Mouse (Mus musculus) midbrain, embryonic 15.5 days (tissue): ENCODE data around the gene Plekhg5. TPM values are rescaled to one million over a fixed set of nuclear protein-coding genes. Genes with fewer than 3 reads are reported as not detected.

ENCODE experiments used
- ATAC-seq: fragments of 200-750 bp; cut with Nextera tagmentation; replicated peaks from 2 replicates; pipeline ENCODE4 v1.8.0; 2017; ENCODE audit warnings: moderate TSS enrichment
- H3K27ac ChIP-seq: fragments of 300-500 bp; sonication (generic); 2 replicates; pipeline ENCODE4 v1.5.1; 2015; ENCODE audit warnings: mild to moderate bottlenecking, inconsistent platforms
- H3K27me3 ChIP-seq: fragments of 300-500 bp; sonication (generic); replicated peaks from 2 replicates; pipeline ENCODE4 v1.6.1; 2015; ENCODE audit warnings: inconsistent platforms
- H3K36me3 ChIP-seq: fragments of 300-500 bp; sonication (generic); replicated peaks from 2 replicates; pipeline ENCODE4 v1.6.1; 2015; ENCODE audit warnings: inconsistent platforms
- H3K4me1 ChIP-seq: fragments of 300-500 bp; sonication (generic); 2 replicates; pipeline ENCODE4 v1.6.1; 2015; ENCODE audit warnings: inconsistent platforms
- H3K4me2 ChIP-seq: fragments of 300-500 bp; sonication (generic); 2 replicates; pipeline ENCODE4 v1.6.1; 2015; ENCODE audit warnings: inconsistent platforms, mild to moderate bottlenecking, moderate library complexity
- H3K4me3 ChIP-seq: fragments of 300-500 bp; sonication (generic); 2 replicates; pipeline ENCODE4 v1.5.1; 2015; ENCODE audit warnings: mild to moderate bottlenecking, inconsistent platforms
- H3K9ac ChIP-seq: fragments of 300-500 bp; sonication (generic); 2 replicates; pipeline ENCODE4 v1.6.1; 2015; ENCODE audit warnings: mild to moderate bottlenecking, inconsistent platforms
- H3K9me3 ChIP-seq: fragments of 300-500 bp; sonication (generic); 2 replicates; pipeline ENCODE4 v1.6.1; 2016; ENCODE audit warnings: inconsistent platforms
- WGBS: fragments of 180-500 bp; shearing (Covaris S2); methylation state at CpG from one replicate; pipeline ENCODE4 v1.1.7; 2015; ENCODE audit warnings: mixed read lengths; 5-methylcytosine and 5-hydroxymethylcytosine counted together
- polyA plus RNA-seq: library from polyadenylated mRNA; unstranded; fragments of >200 nt; fragmentation: Nextera tagmentation; extraction: Ambion mirVana; gene quantifications from 2 replicates; pipeline ENCODE4 v1.2.1, GENCODE M21; 2015

Gene Plekhg5
- polyA plus RNA-seq, 1 experiment from 2014 or later, result 12.5 TPM

DNA sequence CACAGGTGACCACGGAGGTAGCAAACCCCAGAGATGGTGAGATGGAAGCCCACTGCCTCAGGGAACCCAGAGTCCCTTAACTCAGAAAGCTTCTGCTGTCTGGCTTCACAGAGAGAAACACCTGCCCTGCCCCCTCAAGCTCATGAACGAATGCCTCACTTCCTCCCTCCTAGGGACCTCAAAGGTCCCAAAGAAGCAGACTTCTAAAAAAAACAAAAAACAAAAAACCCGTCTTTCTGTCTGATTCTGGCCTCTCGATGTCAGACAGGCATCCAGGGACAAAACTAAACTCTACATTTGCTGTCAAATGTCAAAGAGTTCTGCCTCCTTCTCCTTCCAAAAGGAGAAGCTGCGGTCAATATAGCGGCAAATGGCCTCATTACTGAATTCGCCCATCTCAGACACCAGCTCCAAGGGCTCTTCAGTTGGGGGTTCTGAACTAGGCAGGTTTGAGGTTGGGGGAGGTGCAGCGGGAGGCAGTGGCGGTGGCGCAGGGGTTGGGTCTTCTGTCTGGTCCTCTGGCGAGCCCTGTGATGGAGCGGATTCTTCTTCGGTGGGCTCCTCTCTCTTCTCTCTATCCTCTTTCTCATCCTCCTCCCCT lies 52.2 kb downstream of the Plekhg5 start:
- H3K27ac ChIP-seq, result no peak overlapping the region
- H3K4me3 ChIP-seq, result no peak overlapping the region
- H3K36me3 ChIP-seq, result no peaks in the 10 kb centered on the region
- no peak overlapping the region for H3K9ac ChIP-seq
- no peaks in the 10 kb centered on the region for H3K9me3 ChIP-seq
- no peak for ATAC-seq
- H3K4me1 ChIP-seq, result peaks cover 36% of the 10 kb centered on the region
- H3K27me3 ChIP-seq, result peaks cover 99% of the 10 kb centered on the region
- H3K4me2 ChIP-seq, result no peak overlapping the region
- 5% methylated on average over 13 of the region's 13 CpGs for WGBS

DNA sequence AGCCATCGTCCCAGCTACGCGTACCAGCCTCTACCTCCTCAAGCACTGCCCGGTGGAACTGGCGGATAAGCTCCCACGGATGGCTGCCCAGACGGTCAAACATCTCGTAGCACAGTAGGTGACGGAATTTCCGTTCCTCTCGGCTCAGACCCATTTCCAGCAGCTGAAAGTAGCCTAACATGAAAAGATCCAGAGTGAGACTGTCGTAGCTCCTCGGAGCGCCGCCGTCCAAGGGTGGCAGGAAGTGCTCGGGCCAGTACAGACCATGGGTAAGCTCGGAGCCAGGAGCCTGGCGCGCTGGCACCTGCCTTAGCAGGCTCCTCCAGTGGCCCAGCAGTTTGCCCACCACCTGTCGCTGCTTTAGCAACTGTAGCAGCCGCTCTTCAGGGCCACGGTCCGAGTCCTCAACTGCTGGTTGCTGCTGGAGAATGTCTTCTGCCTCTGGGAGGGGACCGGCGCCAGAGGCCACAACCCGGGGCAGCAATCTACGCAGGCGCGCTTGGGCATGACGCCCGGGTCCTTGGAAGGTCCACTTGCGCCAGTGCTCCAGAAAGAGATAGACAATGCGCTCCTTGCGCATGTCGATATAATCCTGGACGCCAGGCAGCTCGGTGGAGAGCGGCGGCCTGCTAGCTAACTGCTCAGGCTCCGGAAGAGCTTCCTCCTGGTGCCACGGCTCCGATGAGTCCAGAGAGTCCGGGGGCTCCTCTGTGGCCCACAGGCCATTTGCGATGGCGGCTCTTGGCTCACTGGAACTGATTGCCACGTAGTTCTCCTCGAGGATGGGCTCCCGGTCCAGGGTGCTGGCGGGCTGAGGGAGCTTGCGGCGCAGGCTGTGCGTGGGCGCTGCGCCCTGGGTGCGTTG lies 53.1 kb downstream of the Plekhg5 start:
- no peaks in the 10 kb centered on the region for H3K36me3 ChIP-seq
- H3K9me3 ChIP-seq, result no peaks in the 10 kb centered on the region
- no peak for ATAC-seq
- WGBS, result 2% methylated on average over 56 of the region's 56 CpGs
- peaks cover 29% of the 10 kb centered on the region for H3K4me1 ChIP-seq
- peak overlapping the region; percentile 26 for H3K4me3 ChIP-seq
- peak overlapping the region; percentile 42 for H3K4me2 ChIP-seq
- no peak overlapping the region for H3K9ac ChIP-seq
- H3K27me3 ChIP-seq, result peaks cover 99% of the 10 kb centered on the region
- H3K27ac ChIP-seq, result no peak overlapping the region

DNA sequence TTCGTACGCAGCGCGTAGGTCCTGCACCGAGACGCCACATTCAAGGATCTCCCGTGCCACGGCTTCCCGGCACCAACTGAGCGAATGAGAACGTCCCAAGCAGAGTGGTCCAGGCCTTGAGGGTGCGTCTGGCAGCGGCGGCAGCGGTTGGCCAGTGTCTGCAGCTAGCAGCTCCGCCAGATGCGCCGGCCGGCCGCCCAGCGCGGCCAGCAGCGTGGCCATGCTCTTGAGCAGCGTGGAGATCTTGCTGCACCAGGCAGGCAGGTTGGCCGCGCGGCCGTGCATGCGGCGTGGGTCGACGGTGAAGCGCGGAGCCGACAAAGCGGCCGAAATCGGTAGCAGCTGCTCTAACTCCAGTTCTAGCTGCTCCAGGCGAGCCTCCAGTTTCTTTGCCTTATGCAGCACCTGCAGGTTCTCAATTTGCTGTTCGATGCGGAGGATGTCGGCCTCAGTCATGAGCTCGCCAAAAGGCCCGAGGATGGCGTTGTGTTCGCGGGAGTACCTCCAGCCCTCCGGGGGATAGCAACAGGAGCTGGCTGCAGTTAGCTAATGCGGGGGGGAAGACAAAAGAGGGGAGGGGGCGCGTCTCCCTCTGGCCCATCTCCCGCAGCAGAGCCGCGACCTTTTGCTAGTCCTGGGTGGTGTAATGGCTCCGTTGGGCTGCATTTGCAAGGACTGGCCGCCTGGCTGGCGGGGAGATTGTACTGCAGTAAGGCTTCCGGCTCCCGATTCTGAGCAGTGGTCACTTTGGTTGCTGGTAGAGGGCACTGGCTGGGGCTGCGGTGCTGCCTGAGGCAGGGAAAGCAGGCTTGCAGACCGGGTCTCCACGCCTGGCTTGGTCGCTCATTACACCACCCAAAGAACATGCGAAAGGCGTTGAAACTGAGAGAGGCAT lies 54.0 kb downstream of the Plekhg5 start:
- no peak overlapping the region for H3K9ac ChIP-seq
- H3K27ac ChIP-seq, result no peak overlapping the region
- WGBS, result 3% methylated on average over 65 of the region's 65 CpGs
- H3K4me2 ChIP-seq, result peak overlapping the region; percentile 42
- H3K4me3 ChIP-seq, result peak overlapping the region; percentile 26
- H3K4me1 ChIP-seq, result peaks cover 29% of the 10 kb centered on the region
- no peak for ATAC-seq
- no peaks in the 10 kb centered on the region for H3K9me3 ChIP-seq
- peaks cover 98% of the 10 kb centered on the region for H3K27me3 ChIP-seq
- no peaks in the 10 kb centered on the region for H3K36me3 ChIP-seq

GRCm38 (mm10) chr4:152127884-152128283 lies 55.6 kb downstream of the Plekhg5 start:
- no peak overlapping the region for H3K4me3 ChIP-seq
- 75% methylated on average over 11 of the region's 11 CpGs for WGBS
- H3K36me3 ChIP-seq, result no peaks in the 10 kb centered on the region
- H3K4me1 ChIP-seq, result peaks cover 35% of the 10 kb centered on the region
- H3K27ac ChIP-seq, result no peak overlapping the region
- no peak for ATAC-seq
- H3K4me2 ChIP-seq, result no peak overlapping the region
- H3K9me3 ChIP-seq, result no peaks in the 10 kb centered on the region
- peaks cover 98% of the 10 kb centered on the region for H3K27me3 ChIP-seq
- H3K9ac ChIP-seq, result no peak overlapping the region

GRCm38 (mm10) chr4:152128784-152129183 lies 56.5 kb downstream of the Plekhg5 start:
- WGBS, result 54% methylated on average over 5 of the region's 5 CpGs
- H3K9ac ChIP-seq, result no peak overlapping the region
- ATAC-seq, result no peak
- peaks cover 98% of the 10 kb centered on the region for H3K27me3 ChIP-seq
- H3K4me1 ChIP-seq, result peaks cover 35% of the 10 kb centered on the region
- H3K27ac ChIP-seq, result no peak overlapping the region
- H3K4me2 ChIP-seq, result no peak overlapping the region
- H3K4me3 ChIP-seq, result no peak overlapping the region
- no peaks in the 10 kb centered on the region for H3K36me3 ChIP-seq
- no peaks in the 10 kb centered on the region for H3K9me3 ChIP-seq

- Histone ChIP-seq H3K27me3 (peaks cover 98% of the 10 kb centered on the region), H3K27ac (no peak overlapping the region), H3K4me2 (no peak overlapping the region), H3K4me3 (no peak overlapping the region), H3K36me3 (no peaks in the 10 kb centered on the region), H3K4me1 (peaks cover 35% of the 10 kb centered on the region), H3K9me3 (no peaks in the 10 kb centered on the region), H3K9ac (no peak overlapping the region)
- WGBS, result 28% methylated on average over 13 of the region's 13 CpGs
- no peak for ATAC-seq
Measured at GRCm38 (mm10) chr4:152129395-152129930, 57.2 kb downstream of the Plekhg5 start.

DNA sequence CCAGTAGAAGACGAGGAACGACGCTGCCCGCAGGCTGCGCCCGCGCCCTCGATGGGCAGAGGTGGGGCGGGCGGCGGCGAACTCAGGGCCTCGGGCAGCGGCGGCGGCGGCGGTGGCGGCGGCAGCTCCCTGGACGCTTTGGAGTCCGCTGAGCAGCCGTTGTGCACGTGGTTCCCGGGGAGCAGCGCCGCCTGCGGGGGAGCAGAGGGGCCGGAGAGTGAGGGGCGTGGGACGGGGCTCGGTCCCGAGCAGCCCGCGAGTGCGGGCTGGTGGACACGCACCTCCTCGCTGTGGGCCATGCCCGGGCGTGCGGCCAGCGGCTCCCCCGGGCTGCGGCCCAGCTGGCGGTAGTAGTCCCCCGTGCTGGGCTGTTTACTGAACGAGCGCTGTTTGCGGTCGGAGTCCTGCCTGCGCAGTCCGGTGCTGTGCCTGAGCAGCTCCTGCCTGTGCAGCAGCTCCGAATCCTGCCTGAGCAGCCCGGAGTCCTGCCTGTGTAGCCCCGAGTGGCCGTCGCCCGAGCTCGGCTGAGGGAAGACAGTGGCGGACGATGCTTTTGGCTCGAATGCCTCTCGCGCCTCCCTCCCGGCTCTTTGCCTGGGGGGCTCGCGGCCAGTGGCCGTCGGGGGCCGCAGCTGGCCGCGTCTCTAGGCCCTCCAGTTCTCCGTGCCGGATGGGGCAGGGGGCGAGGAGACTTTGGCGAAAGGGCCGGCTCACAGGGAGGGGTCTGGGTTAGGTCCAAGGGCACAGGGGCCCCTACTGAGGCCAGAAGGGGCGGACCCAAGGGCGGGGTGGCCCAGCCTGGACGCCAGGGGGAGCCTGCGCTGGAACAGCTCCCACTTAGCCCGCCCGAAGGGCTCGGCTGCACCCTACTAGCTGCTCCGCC lies 58.7 kb downstream of the Plekhg5 start:
- Histone ChIP-seq H3K4me1 (peaks cover 25% of the 10 kb centered on the region), H3K27me3 (peaks cover 84% of the 10 kb centered on the region), H3K4me3 (peak overlapping the region; percentile 30), H3K27ac (no peak overlapping the region), H3K4me2 (peak overlapping the region; percentile 56), H3K9ac (peak overlapping the region; percentile 16; the same call in 1 of the 2 replicates), H3K9me3 (no peaks in the 10 kb centered on the region), H3K36me3 (no peaks in the 10 kb centered on the region)
- peak; percentile 77 for ATAC-seq
- under 1% methylated on average over 58 of the region's 85 CpGs for WGBS

DNA sequence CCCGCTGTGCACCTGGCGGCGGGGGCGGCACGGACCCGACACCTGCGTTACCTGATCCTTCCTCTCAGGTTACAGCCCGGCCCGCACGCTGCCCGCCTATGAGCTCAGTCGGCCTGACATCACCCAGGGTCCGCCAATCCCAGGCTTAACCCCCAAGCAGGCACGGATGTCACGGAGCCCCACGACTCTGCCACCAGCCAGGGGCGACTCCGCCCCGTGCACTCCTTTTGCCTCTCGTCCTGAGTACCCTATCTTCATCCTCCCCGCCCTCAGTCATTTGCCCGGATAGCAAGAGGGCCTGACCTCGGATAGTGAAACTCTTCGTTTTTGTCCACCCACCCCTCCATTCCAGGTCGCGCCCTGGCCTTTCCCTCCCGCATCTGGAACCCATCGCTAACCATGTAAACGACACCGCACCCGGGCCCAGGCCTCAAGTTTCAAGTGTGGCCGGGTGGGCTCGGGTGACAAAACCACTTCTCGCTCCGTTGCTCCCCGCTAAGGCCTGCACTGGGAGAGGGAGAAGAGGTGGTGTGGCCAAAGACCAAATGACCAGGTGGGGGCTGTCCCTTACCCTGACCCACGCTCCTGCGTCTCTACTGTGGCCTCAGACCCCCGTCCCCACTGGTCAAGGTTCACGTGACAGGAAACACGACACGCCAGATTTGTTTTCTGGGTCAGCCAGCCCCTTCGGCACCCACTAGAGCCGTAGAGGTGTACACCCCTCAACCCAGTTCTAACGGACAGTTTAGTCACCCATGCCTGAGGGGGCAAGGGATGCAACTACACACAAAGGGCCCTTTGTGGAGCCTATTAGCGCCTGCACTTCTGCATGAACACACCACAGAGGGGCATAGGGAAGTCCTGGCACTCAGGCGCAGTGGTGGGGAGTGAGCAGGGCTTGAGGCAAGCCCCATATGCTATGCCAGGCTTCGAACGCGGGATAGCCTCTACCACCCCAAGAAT lies 59.8 kb downstream of the Plekhg5 start:
- no peaks in the 10 kb centered on the region for H3K36me3 ChIP-seq

DNA sequence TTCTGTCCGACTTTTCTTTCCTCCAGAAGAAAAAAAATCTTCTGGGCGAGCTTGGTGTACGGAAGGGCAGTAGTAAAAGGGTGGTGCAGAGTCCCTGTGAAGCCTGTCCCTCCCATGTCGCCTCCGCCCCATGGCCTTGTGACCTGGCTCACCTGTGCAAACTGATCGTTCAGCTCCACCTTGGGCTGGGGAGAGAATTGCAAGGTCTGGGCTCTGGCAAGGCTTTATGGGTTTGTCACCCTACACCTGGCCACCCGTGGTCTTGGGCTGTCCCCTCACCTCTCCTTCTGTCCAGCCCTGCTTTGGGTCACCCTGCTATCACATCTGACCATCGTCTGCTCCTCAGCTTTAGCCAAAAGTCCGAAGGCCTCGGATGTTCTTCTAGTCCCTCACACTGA lies 60.5 kb downstream of the Plekhg5 start:
- no peak for ATAC-seq
- peaks cover 17% of the 10 kb centered on the region for H3K4me1 ChIP-seq
- H3K4me2 ChIP-seq, result no peak overlapping the region
- no peaks in the 10 kb centered on the region for H3K36me3 ChIP-seq
- H3K27ac ChIP-seq, result no peak overlapping the region
- peaks cover 70% of the 10 kb centered on the region for H3K27me3 ChIP-seq
- H3K9ac ChIP-seq, result no peak overlapping the region
- H3K9me3 ChIP-seq, result no peaks in the 10 kb centered on the region
- H3K4me3 ChIP-seq, result no peak overlapping the region
- WGBS, result 30% methylated on average over 10 of the region's 10 CpGs

More for the DNA sequence above, 59.8 kb downstream of the Plekhg5 start:
- peaks cover 17% of the 10 kb centered on the region for H3K4me1 ChIP-seq
- no peak overlapping the region for H3K9ac ChIP-seq
- H3K27ac ChIP-seq, result no peak overlapping the region
- peak overlapping the region; percentile 56; the same call in 1 of the 2 replicates for H3K4me2 ChIP-seq
- WGBS, result 6% methylated on average over 50 of the region's 50 CpGs
- H3K9me3 ChIP-seq, result no peaks in the 10 kb centered on the region
- no peak for ATAC-seq
- 0 out of 2 replicates have a peak overlapping the region, but pooled peaks have one; percentile 30 for H3K4me3 ChIP-seq
- H3K27me3 ChIP-seq, result peaks cover 76% of the 10 kb centered on the region

- Histone ChIP-seq H3K4me2 (no peak overlapping the region), H3K36me3 (no peaks in the 10 kb centered on the region), H3K27ac (no peak overlapping the region), H3K27me3 (peaks cover 67% of the 10 kb centered on the region), H3K9me3 (no peaks in the 10 kb centered on the region), H3K9ac (no peak overlapping the region), H3K4me3 (no peak overlapping the region), H3K4me1 (peaks cover 17% of the 10 kb centered on the region)
- no peak for ATAC-seq
- WGBS, result 48% methylated on average over 5 of the region's 5 CpGs
Measured at GRCm38 (mm10) chr4:152133213-152133612, 60.9 kb downstream of the Plekhg5 start.
